Comparison of ENCODE assay signal across 17 mouse cellular contexts in the genomic region with DNA sequence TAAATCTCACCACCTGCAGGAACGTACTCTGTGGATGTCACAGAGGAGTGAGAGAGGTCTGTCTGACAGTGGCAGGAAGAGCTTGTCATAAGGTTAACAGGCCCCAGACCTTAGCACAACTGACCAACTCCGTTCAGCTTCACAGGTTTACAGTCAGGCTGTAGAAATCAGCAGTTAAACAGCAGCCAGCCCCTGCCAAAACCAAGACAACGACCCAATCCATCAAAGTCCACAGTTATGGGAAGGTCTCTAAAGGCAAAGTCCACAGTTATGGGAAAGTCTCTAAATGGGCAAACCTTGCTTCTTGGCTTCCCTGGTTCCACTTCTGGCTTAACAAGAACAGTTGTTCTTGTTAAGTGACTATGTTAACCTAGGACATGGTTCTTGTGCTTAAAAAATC.
"Had no signal": no experiment of that assay in that cellular context is flagged by ENCODE, and none has a peak within 500 bp of the region (broad histone marks: within the 10 kb centered on the region; RNA-seq: fewer than 3 reads in every experiment).

No protein-coding gene starts in this region.

- DNase-seq: lung, adult 2 months; lung, postnatal 14 days; lung, postnatal 36 days; right cerebral cortex, postnatal 14 days; thymus, adult 2 months; thymus, postnatal 25 days; thymus, postnatal 4 days had no signal

- H3K27ac ChIP-seq: lung, embryonic 15.5 days; macrophage; midbrain, embryonic 13.5 days; midbrain, embryonic 15.5 days; neural tube, embryonic 12.5 days; stomach, embryonic 15.5 days; stomach, postnatal 0 days had no signal

- H3K4me2 ChIP-seq: lung, embryonic 15.5 days; midbrain, embryonic 11.5 days; midbrain, embryonic 13.5 days; midbrain, embryonic 15.5 days; neural tube, embryonic 12.5 days; stomach, embryonic 15.5 days had no signal

- H3K36me3 ChIP-seq: lung, embryonic 15.5 days; midbrain, embryonic 13.5 days; midbrain, embryonic 15.5 days; neural tube, embryonic 12.5 days; stomach, embryonic 15.5 days had no signal

- H3K4me3 ChIP-seq: lung, embryonic 15.5 days; megakaryocyte, embryonic 14.5 days; midbrain, embryonic 13.5 days; midbrain, embryonic 15.5 days; neural tube, embryonic 12.5 days; stomach, embryonic 15.5 days had no signal

- ATAC-seq: lung, postnatal 0 days; midbrain, embryonic 13.5 days; midbrain, embryonic 15.5 days had no signal

- H3K4me1 ChIP-seq: midbrain, embryonic 13.5 days; midbrain, embryonic 15.5 days; neural tube, embryonic 12.5 days; stomach, embryonic 15.5 days had no signal

- H3K9ac ChIP-seq: lung, embryonic 15.5 days; midbrain, embryonic 13.5 days; midbrain, embryonic 15.5 days; neural tube, embryonic 12.5 days; stomach, embryonic 15.5 days had no signal

- H3K9me3 ChIP-seq: lung, embryonic 15.5 days; midbrain, embryonic 13.5 days; midbrain, embryonic 15.5 days; neural tube, embryonic 12.5 days; stomach, embryonic 15.5 days had no signal

- H3K27me3 ChIP-seq: lung, embryonic 15.5 days; midbrain, embryonic 13.5 days; midbrain, embryonic 15.5 days; neural tube, embryonic 12.5 days; stomach, embryonic 15.5 days had no signal
